21 mouse cellular contexts compared by ENCODE assay signal in genomic region chr8:104246621-104247020, GRCm38 (mm10). TPM values are rescaled to one million over a fixed set of nuclear protein-coding genes. Genes with fewer than 3 reads are reported as not detected.
DNase-seq lines count a peak whose midpoint lies in the region; ATAC-seq and TF ChIP-seq lines count a peak whose summit lies in the region.
"Had no signal": no experiment of that assay in that cellular context is flagged by ENCODE, and none has a peak within 500 bp of the region (broad histone marks: within the 10 kb centered on the region; RNA-seq: fewer than 3 reads in every experiment).

No protein-coding gene starts in this region.

- peaks cover 5% of the 10 kb centered on the region for H3K4me1 ChIP-seq in lung, adult 2 months (ENCODE audit: control insufficient read depth, insufficient read depth, low read length)
- H3K4me1 ChIP-seq in G1E (ENCODE audit: insufficient read depth, low read depth, low read length) = peaks cover 80% of the 10 kb centered on the region
- H3K4me1 ChIP-seq in bone marrow macrophage, adult 2 months (ENCODE audit: control insufficient read depth, insufficient read depth, low read length) = peaks cover 25% of the 10 kb centered on the region
- H3K4me1 ChIP-seq in neural tube, embryonic 15.5 days = peaks cover 26% of the 10 kb centered on the region
- peaks cover 9% of the 10 kb centered on the region for H3K4me1 ChIP-seq in forebrain, embryonic 14.5 days (ENCODE audit: control insufficient read depth, insufficient read depth, low read length)

- TF ChIP-seq POLR2A in lung, adult 2 months (IDR thresholded peaks at IDR 0.05; ENCODE audit: borderline replicate concordance, extremely low read depth, low read depth, low read length) = no peak
- no peak for TF ChIP-seq POLR2A in bone marrow macrophage, adult 2 months (IDR thresholded peaks at IDR 0.05; ENCODE audit: borderline replicate concordance, low read depth, low read length)

- H3K27me3 ChIP-seq in G1E (ENCODE audit: insufficient read depth, low read length) = no peaks in the 10 kb centered on the region
- no peaks in the 10 kb centered on the region for H3K27me3 ChIP-seq in neural tube, embryonic 15.5 days (replicated peaks)
- H3K27me3 ChIP-seq in forebrain, embryonic 14.5 days (replicated peaks; ENCODE audit: control insufficient read depth, insufficient read depth, low read length) = no peaks in the 10 kb centered on the region
- H3K27me3 ChIP-seq: lung, embryonic 15.5 days had no signal

- ATAC-seq in G1E (ENCODE audit: extremely low read depth, insufficient number of reproducible peaks, low FRiP score, poor library complexity, severe bottlenecking) = no peak
- no peak for ATAC-seq in neural tube, embryonic 15.5 days (ENCODE audit: low FRiP score)
- ATAC-seq in forebrain, embryonic 14.5 days = no peak
- ATAC-seq: forebrain, postnatal 0 days; intestine, postnatal 0 days had no signal

- H3K4me2 ChIP-seq in neural tube, embryonic 15.5 days = peak overlapping the region; percentile 85; the same call in 1 of the 2 replicates
- no peak overlapping the region for H3K4me2 ChIP-seq in forebrain, embryonic 14.5 days (ENCODE audit: low read length)

- H3K36me3 ChIP-seq in G1E (replicated peaks) = peaks cover 53% of the 10 kb centered on the region
- peaks cover 25% of the 10 kb centered on the region for H3K36me3 ChIP-seq in neural tube, embryonic 15.5 days
- H3K36me3 ChIP-seq in forebrain, embryonic 14.5 days (ENCODE audit: control insufficient read depth, insufficient read depth, low read length) = peaks cover 27% of the 10 kb centered on the region

- H3K9ac ChIP-seq in neural tube, embryonic 15.5 days (replicated peaks) = no peak overlapping the region
- no peak overlapping the region for H3K9ac ChIP-seq in forebrain, embryonic 14.5 days (ENCODE audit: low read length)
- H3K9ac ChIP-seq: forebrain, postnatal 0 days; lung, embryonic 15.5 days had no signal

- DNase-seq in lung, postnatal 10 days = peak; percentile 14
- no peak for DNase-seq in lung, adult 2 months
- no peak for DNase-seq in G1E (ENCODE audit: low spot score)
- DNase-seq in forebrain, embryonic 14.5 days (ENCODE audit: low spot score) = no peak
- no peak for DNase-seq in heart, postnatal 36 days
- DNase-seq: cerebellum, adult 8-10 months; embryo, embryonic 11 days; forebrain, postnatal 0 days had no signal

- H3K27ac ChIP-seq in bone marrow macrophage, adult 2 months (ENCODE audit: insufficient read depth, low read depth, low read length) = peak overlapping the region; percentile 67
- no peak overlapping the region for H3K27ac ChIP-seq in neural tube, embryonic 15.5 days (replicated peaks)
- no peak overlapping the region for H3K27ac ChIP-seq in forebrain, embryonic 14.5 days (ENCODE audit: low read depth, low read length)
- H3K27ac ChIP-seq: limb, embryonic 10.5 days; lung, embryonic 15.5 days had no signal

- no peak overlapping the region for H3K4me3 ChIP-seq in lung, adult 2 months (replicated peaks; ENCODE audit: extremely low read depth, low read depth, low read length)
- H3K4me3 ChIP-seq in G1E (ENCODE audit: low read depth, low read length) = peak overlapping the region; percentile 85
- peak overlapping the region; percentile 0; the same call in 1 of the 2 replicates for H3K4me3 ChIP-seq in bone marrow macrophage, adult 2 months (ENCODE audit: insufficient read depth, low read length)
- no peak overlapping the region for H3K4me3 ChIP-seq in neural tube, embryonic 15.5 days (replicated peaks)
- no peak overlapping the region for H3K4me3 ChIP-seq in forebrain, embryonic 14.5 days (ENCODE audit: low read depth, low read length)
- H3K4me3 ChIP-seq: limb, embryonic 10.5 days; lung, embryonic 15.5 days had no signal

- intact Hi-C loops in heart, postnatal 36 days (cut with DNase I) = no loop called here

- 67% methylated on average over 4 of the region's 4 CpGs for WGBS in lung, adult 2 months
- WGBS in neural tube, embryonic 15.5 days = 90% methylated on average over 4 of the region's 4 CpGs
- WGBS in forebrain, embryonic 14.5 days = 94% methylated on average over 4 of the region's 4 CpGs

- TF ChIP-seq CTCF in lung, adult 2 months (IDR thresholded peaks at IDR 0.05; ENCODE audit: insufficient read depth, low read length) = no peak
- TF ChIP-seq CTCF in G1E (IDR thresholded peaks at IDR 0.05; ENCODE audit: low read depth, low read length) = no peak
- no peak for TF ChIP-seq CTCF in bone marrow macrophage, adult 2 months (IDR thresholded peaks at IDR 0.05; ENCODE audit: low read depth, low read length)

- H3K9me3 ChIP-seq in G1E (replicated peaks) = no peaks in the 10 kb centered on the region
- H3K9me3 ChIP-seq in neural tube, embryonic 15.5 days (replicated peaks) = no peaks in the 10 kb centered on the region
- no peaks in the 10 kb centered on the region for H3K9me3 ChIP-seq in forebrain, embryonic 14.5 days (replicated peaks; ENCODE audit: control insufficient read depth, low read length)
- H3K9me3 ChIP-seq: limb, embryonic 10.5 days; lung, embryonic 15.5 days had no signal

RNA-seq across cellular contexts. Expression of gene Tk2, which starts 1.7 kb away (rescaled TPM):
- 21.9 and 25.0 TPM in 2 replicates for polyA plus RNA-seq in lung, adult 2 months (2012; rRNA removed)
- total RNA-seq in G1E (2014; fragmentation: Nextera tagmentation) (47.8 and 63.3 TPM in 2 replicates), G1E (2017) (47.0 and 50.4 TPM in 2 replicates)
- polyA plus RNA-seq in G1E (2012) = 46.8 and 47.1 TPM in 2 replicates
- polyA plus RNA-seq in bone marrow macrophage, adult 2 months (2012; ENCODE audit: insufficient read depth, insufficient read length, missing spikeins) = 52.1 and 58.4 TPM in 2 replicates
- 40.2 and 46.7 TPM in 2 replicates for polyA plus RNA-seq in neural tube, embryonic 15.5 days (2015; fragmentation: Nextera tagmentation; extraction: Ambion mirVana)
- polyA plus RNA-seq in forebrain, embryonic 14.5 days (2014; fragmentation: Nextera tagmentation; extraction: Ambion mirVana) = 47.0 and 47.1 TPM in 2 replicates
- 1 to 10 TPM; 8.0 to 9.2 TPM for total RNA-seq in heart, postnatal 36 days (2021)

RNA-seq across cellular contexts. Expression of gene Cklf, which starts 4.0 kb away (rescaled TPM):
- polyA plus RNA-seq in lung, adult 2 months (2012; rRNA removed) = 6.1 and 9.5 TPM in 2 replicates
- total RNA-seq in G1E (2014; fragmentation: Nextera tagmentation) (27.3 and 54.0 TPM in 2 replicates), G1E (2017) (67.7 and 79.1 TPM in 2 replicates)
- 2.6 and 5.2 TPM in 2 replicates for polyA plus RNA-seq in G1E (2012)
- 63.5 and 67.8 TPM in 2 replicates for polyA plus RNA-seq in bone marrow macrophage, adult 2 months (2012; ENCODE audit: insufficient read depth, insufficient read length, missing spikeins)
- polyA plus RNA-seq in neural tube, embryonic 15.5 days (2015; fragmentation: Nextera tagmentation; extraction: Ambion mirVana) = 36.8 and 38.3 TPM in 2 replicates
- 22.2 and 26.8 TPM in 2 replicates for polyA plus RNA-seq in forebrain, embryonic 14.5 days (2014; fragmentation: Nextera tagmentation; extraction: Ambion mirVana)
- total RNA-seq in heart, postnatal 36 days (2021) = 1 to 10 TPM; 4.1 to 4.4 TPM

RNA-seq across cellular contexts. Expression of gene Cmtm2a, which starts 46.4 kb away (rescaled TPM):
- polyA plus RNA-seq in lung, adult 2 months (2012; rRNA removed) = not detected in 2 replicates
- total RNA-seq in G1E (2014; fragmentation: Nextera tagmentation) (1.7 TPM in 1 of 2 replicates, not detected in the other), G1E (2017) (not detected in 2 replicates)
- not detected in 2 replicates for polyA plus RNA-seq in G1E (2012)
- polyA plus RNA-seq in bone marrow macrophage, adult 2 months (2012; ENCODE audit: insufficient read depth, insufficient read length, missing spikeins) = not detected in 2 replicates
- polyA plus RNA-seq in neural tube, embryonic 15.5 days (2015; fragmentation: Nextera tagmentation; extraction: Ambion mirVana) = not detected in 2 replicates
- polyA plus RNA-seq in forebrain, embryonic 14.5 days (2014; fragmentation: Nextera tagmentation; extraction: Ambion mirVana) = not detected in 2 replicates
- not detected for total RNA-seq in heart, postnatal 36 days (2021)
- total RNA-seq: ES-E14; gastrocnemius, adult 8-10 months; heart, adult 8-10 months; heart, postnatal 14 days; layer of hippocampus, postnatal 25 days; midbrain, postnatal 0 days; neutrophil, adult 5-6 weeks had no signal
- polyA plus RNA-seq: intestine, postnatal 0 days; limb, embryonic 10.5 days; lung, embryonic 15.5 days; midbrain, postnatal 0 days; thymus, postnatal 0 days had no signal

Comparison
In these comparisons a context has a peak if more than half of its experiments do, and no peak if none do; other contexts are left out.
1. H3K4me3 ChIP-seq: peak in G1E (single experiment) and bone marrow macrophage, adult 2 months (single experiment); none in lung, adult 2 months (single experiment), neural tube, embryonic 15.5 days (single experiment) and forebrain, embryonic 14.5 days (single experiment).